Mouse (Mus musculus): ENCODE measurements around the gene Gm45717.

The Gm45717 gene

GRCm38 (mm10) chr7:140902036-140902875 is 53.5 kb downstream of the Gm45717 start:
- DNase-seq = no peak

DNA sequence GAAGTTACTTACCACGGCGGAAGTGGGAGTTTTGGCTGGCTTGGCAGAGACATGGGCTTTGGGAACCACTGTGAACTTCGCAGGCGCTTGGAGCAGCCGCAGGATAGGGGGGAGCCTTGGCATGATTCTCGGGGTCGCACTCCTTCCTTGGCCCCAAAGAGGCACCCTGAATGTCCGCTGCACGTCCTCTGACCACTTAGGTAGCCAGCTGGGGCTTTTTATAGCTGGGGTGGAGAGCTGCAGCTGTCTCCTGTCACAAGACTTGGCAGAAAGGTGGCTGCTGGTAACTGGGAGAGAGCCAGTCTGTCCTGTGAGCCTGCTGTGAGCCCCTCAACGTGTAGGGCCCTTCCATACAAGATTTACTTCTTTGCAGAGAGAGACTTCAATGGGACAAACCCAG is 55.5 kb downstream of the Gm45717 start, which contains the start of gene Cox8b:
TSS of gene Cox8b (minus strand) at position 227 of the 400 bp plus-strand sequence.
- DNase-seq = no peak
